Mouse (Mus musculus): Measurements from ENCODE around the gene Eddm3b. TPM values are rescaled to one million over a fixed set of nuclear protein-coding genes. Genes with fewer than 3 reads are reported as not detected.

Gene Eddm3b
- not detected in 2 replicates for polyA plus RNA-seq (2011; ENCODE audit: insufficient read depth, insufficient read length, low replicate concordance, missing spikeins)

GRCm38 (mm10) chr14:51113916-51114560, at the start of gene Eddm3b:
Gene Eddm3b (plus strand): TSS chr14:51114426.
- Histone ChIP-seq H3K4me1 (ENCODE audit: control insufficient read depth, insufficient read depth, low read length) (no peaks in the 10 kb centered on the region; the same call in 1 of the 2 replicates), H3K4me3 (replicated peaks; ENCODE audit: control insufficient read depth, low read depth, low read length) (no peak within 1 kb of the TSS), H3K27ac (ENCODE audit: control insufficient read depth, insufficient read depth, low read depth, low read length, poor library complexity) (no peak within 1 kb of the TSS)
- WGBS: 77% methylated on average over 12 of the region's 12 CpGs
- TF ChIP-seq CTCF (IDR thresholded peaks at IDR 0.05; ENCODE audit: control insufficient read depth, insufficient read depth, low read length): no peak
- TF ChIP-seq POLR2A (IDR thresholded peaks at IDR 0.05; ENCODE audit: borderline replicate concordance, control insufficient read depth, low read depth, low read length): no peak

- TF ChIP-seq CTCF (IDR thresholded peaks at IDR 0.05; ENCODE audit: control insufficient read depth, insufficient read depth, low read length): no peak
- no peak for TF ChIP-seq POLR2A (IDR thresholded peaks at IDR 0.05; ENCODE audit: borderline replicate concordance, control insufficient read depth, low read depth, low read length)
- no peak overlapping the region for H3K27ac ChIP-seq (ENCODE audit: control insufficient read depth, insufficient read depth, low read depth, low read length, poor library complexity)
- H3K4me1 ChIP-seq (ENCODE audit: control insufficient read depth, insufficient read depth, low read length): no peaks in the 10 kb centered on the region; the same call in 1 of the 2 replicates
- 85% methylated on average over 5 of the region's 5 CpGs for WGBS
- no peak overlapping the region for H3K4me3 ChIP-seq (replicated peaks; ENCODE audit: control insufficient read depth, low read depth, low read length)
Observed at GRCm38 (mm10) chr14:51068956-51069355, 45.3 kb upstream of the Eddm3b start.

- H3K27ac ChIP-seq (ENCODE audit: control insufficient read depth, insufficient read depth, low read depth, low read length, poor library complexity): no peak overlapping the region
- no peaks in the 10 kb centered on the region; the same call in 1 of the 2 replicates for H3K4me1 ChIP-seq (ENCODE audit: control insufficient read depth, insufficient read depth, low read length)
- 67% methylated on average over 2 of the region's 2 CpGs for WGBS
- TF ChIP-seq POLR2A (IDR thresholded peaks at IDR 0.05; ENCODE audit: borderline replicate concordance, control insufficient read depth, low read depth, low read length): no peak
- TF ChIP-seq CTCF (IDR thresholded peaks at IDR 0.05; ENCODE audit: control insufficient read depth, insufficient read depth, low read length): peak; percentile 44; the same call in 1 of the 2 replicates
- no peak overlapping the region for H3K4me3 ChIP-seq (replicated peaks; ENCODE audit: control insufficient read depth, low read depth, low read length)
Observed at GRCm38 (mm10) chr14:51069617-51070016, 44.6 kb upstream of the Eddm3b start.

- H3K4me3 ChIP-seq (replicated peaks; ENCODE audit: control insufficient read depth, low read depth, low read length): no peak within 1 kb of the TSS
- TF ChIP-seq POLR2A (IDR thresholded peaks at IDR 0.05; ENCODE audit: borderline replicate concordance, control insufficient read depth, low read depth, low read length) (no peak), CTCF (IDR thresholded peaks at IDR 0.05; ENCODE audit: control insufficient read depth, insufficient read depth, low read length) (no peak)
- H3K4me1 ChIP-seq (ENCODE audit: control insufficient read depth, insufficient read depth, low read length): no peaks in the 10 kb centered on the region; the same call in 1 of the 2 replicates
- WGBS: 77% methylated on average over 3 of the region's 3 CpGs
- H3K27ac ChIP-seq (ENCODE audit: control insufficient read depth, insufficient read depth, low read depth, low read length, poor library complexity): no peak within 1 kb of the TSS
Observed at GRCm38 (mm10) chr14:51074335-51074734, 39.9 kb upstream of the Eddm3b start, which contains the start of gene Olfr750. Gene Olfr750 (minus strand): TSS chr14:51074435.

GRCm38 (mm10) chr14:51079180-51079579, 35.0 kb upstream of the Eddm3b start:
- Histone ChIP-seq H3K4me1 (ENCODE audit: control insufficient read depth, insufficient read depth, low read length) (no peaks in the 10 kb centered on the region; the same call in 1 of the 2 replicates), H3K4me3 (replicated peaks; ENCODE audit: control insufficient read depth, low read depth, low read length) (no peak overlapping the region), H3K27ac (ENCODE audit: control insufficient read depth, insufficient read depth, low read depth, low read length, poor library complexity) (no peak overlapping the region)
- no peak for TF ChIP-seq POLR2A (IDR thresholded peaks at IDR 0.05; ENCODE audit: borderline replicate concordance, control insufficient read depth, low read depth, low read length)
- TF ChIP-seq CTCF (IDR thresholded peaks at IDR 0.05; ENCODE audit: control insufficient read depth, insufficient read depth, low read length): no peak
- WGBS: 73% methylated on average over 1 of the region's 1 CpGs

- WGBS: 77% methylated on average over 2 of the region's 2 CpGs
- TF ChIP-seq CTCF (IDR thresholded peaks at IDR 0.05; ENCODE audit: control insufficient read depth, insufficient read depth, low read length) (no peak), POLR2A (IDR thresholded peaks at IDR 0.05; ENCODE audit: borderline replicate concordance, control insufficient read depth, low read depth, low read length) (no peak)
- Histone ChIP-seq H3K27ac (ENCODE audit: control insufficient read depth, insufficient read depth, low read depth, low read length, poor library complexity) (no peak overlapping the region), H3K4me3 (replicated peaks; ENCODE audit: control insufficient read depth, low read depth, low read length) (no peak overlapping the region), H3K4me1 (ENCODE audit: control insufficient read depth, insufficient read depth, low read length) (no peaks in the 10 kb centered on the region)
Observed at GRCm38 (mm10) chr14:51081035-51081434, 33.2 kb upstream of the Eddm3b start.

GRCm38 (mm10) chr14:51082599-51083581, 31.3 kb upstream of the Eddm3b start:
- TF ChIP-seq POLR2A (IDR thresholded peaks at IDR 0.05; ENCODE audit: borderline replicate concordance, control insufficient read depth, low read depth, low read length) (no peak), CTCF (IDR thresholded peaks at IDR 0.05; ENCODE audit: control insufficient read depth, insufficient read depth, low read length) (no peak)
- 2% methylated on average over 40 of the region's 40 CpGs for WGBS
- Histone ChIP-seq H3K4me3 (replicated peaks; ENCODE audit: control insufficient read depth, low read depth, low read length) (peak overlapping the region; percentile 49), H3K4me1 (ENCODE audit: control insufficient read depth, insufficient read depth, low read length) (no peaks in the 10 kb centered on the region), H3K27ac (ENCODE audit: control insufficient read depth, insufficient read depth, low read depth, low read length, poor library complexity) (no peak overlapping the region)

- Histone ChIP-seq H3K4me3 (replicated peaks; ENCODE audit: control insufficient read depth, low read depth, low read length) (no peak overlapping the region), H3K4me1 (ENCODE audit: control insufficient read depth, insufficient read depth, low read length) (no peaks in the 10 kb centered on the region), H3K27ac (ENCODE audit: control insufficient read depth, insufficient read depth, low read depth, low read length, poor library complexity) (no peak overlapping the region)
- 2% methylated on average over 7 of the region's 7 CpGs for WGBS
- TF ChIP-seq POLR2A (IDR thresholded peaks at IDR 0.05; ENCODE audit: borderline replicate concordance, control insufficient read depth, low read depth, low read length): no peak
- TF ChIP-seq CTCF (IDR thresholded peaks at IDR 0.05; ENCODE audit: control insufficient read depth, insufficient read depth, low read length): no peak
Observed at GRCm38 (mm10) chr14:51083805-51084204, 30.4 kb upstream of the Eddm3b start.

Data from bone marrow, adult 2 months (tissue).